Mouse (Mus musculus) natural killer cell, adult 2 months (primary cell): ENCODE measurements around the gene Tmem139.
A peak's percentile ranks its signal among the peaks of the same experiment; 100 is the strongest.

Experiments
- DNase-seq, 2 experiments: peaks; one replicate each; pipeline ENCODE4 v3.0.0; 2022; ENCODE audit warnings: low spot score in 2 of 2

The Tmem139 gene

GRCm38 (mm10) chr6:42276151-42276550 is 14.4 kb downstream of the Tmem139 start:
- DNase-seq = no peak

- no peak for DNase-seq
These were observed 21.2 kb downstream of the Tmem139 start for GRCm38 (mm10) chr6:42282865-42283528.

GRCm38 (mm10) chr6:42286448-42286847 is 24.7 kb downstream of the Tmem139 start, which contains the start of gene Clcn1:
TSS of gene Clcn1 (plus strand) at chr6:42286685.
- DNase-seq = no peak

GRCm38 (mm10) chr6:42287562-42287961 is 25.8 kb downstream of the Tmem139 start:
- DNase-seq = no peak

GRCm38 (mm10) chr6:42293327-42293726 is 31.6 kb downstream of the Tmem139 start:
- DNase-seq = peak in 1 of 2 experiments; percentile 58

- DNase-seq = no peak
These were observed 33.9 kb downstream of the Tmem139 start for GRCm38 (mm10) chr6:42295549-42296094.

- no peak for DNase-seq
These were observed 37.6 kb downstream of the Tmem139 start for GRCm38 (mm10) chr6:42299362-42299761.

- no peak for DNase-seq
These were observed 48.1 kb downstream of the Tmem139 start for GRCm38 (mm10) chr6:42309816-42310378.

- no peak for DNase-seq
These were observed 48.8 kb downstream of the Tmem139 start for GRCm38 (mm10) chr6:42310427-42311053.
